In the genomic region with DNA sequence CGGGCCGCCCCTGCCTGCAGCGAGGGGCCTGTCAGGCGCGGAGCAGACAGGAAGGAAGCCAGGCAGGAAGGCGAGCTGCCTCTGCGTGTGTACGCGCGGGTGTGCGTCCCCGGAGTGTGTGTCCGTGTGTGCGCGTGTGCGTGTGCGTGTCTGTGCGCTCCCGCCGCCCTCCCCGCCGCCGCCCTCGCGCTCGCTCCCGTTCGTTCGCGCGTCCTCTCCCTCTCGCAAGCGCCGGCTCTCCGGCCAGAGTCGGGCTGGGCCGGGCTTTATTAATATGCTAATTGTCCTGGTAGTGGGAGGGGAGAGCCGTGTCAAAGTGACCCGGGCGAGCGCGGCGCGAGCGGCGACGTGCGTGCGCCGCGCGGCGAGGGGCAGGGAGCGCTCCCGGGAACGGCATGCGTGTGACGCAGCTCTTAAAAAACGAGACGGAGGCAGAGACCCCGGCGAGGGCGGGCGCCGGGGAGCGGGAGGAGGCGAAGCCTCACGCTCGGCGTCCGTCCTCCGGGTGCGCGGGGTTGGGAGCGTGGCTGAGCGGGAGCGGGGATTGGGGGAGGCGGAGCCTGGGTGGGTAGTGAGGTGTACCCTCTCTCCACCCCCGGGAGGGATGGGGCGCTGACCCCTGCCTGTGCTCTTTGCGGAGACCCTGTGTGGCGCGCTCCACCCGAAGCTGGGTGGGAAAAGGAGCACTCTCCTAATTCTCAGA, we compare ENCODE assay signal across 8 mouse cellular contexts. TPM values are rescaled to one million over a fixed set of nuclear protein-coding genes. Genes with fewer than 3 reads are reported as not detected.
DNase-seq lines count a peak whose midpoint lies in the region; ATAC-seq and TF ChIP-seq lines count a peak whose summit lies in the region.

Ldb1 (minus strand) TSS at position 222 of the 703 bp plus-strand sequence.

- H3K27ac ChIP-seq in brown adipose tissue, adult 24 weeks (replicated peaks; ENCODE audit: low read depth, low read length): peak within 1 kb of the TSS; percentile 95
- H3K27ac ChIP-seq in forebrain, embryonic 13.5 days: peak within 1 kb of the TSS; percentile 99
- peak within 1 kb of the TSS; percentile 99 for H3K27ac ChIP-seq in heart, postnatal 0 days (ENCODE audit: low read depth)
- H3K27ac ChIP-seq in liver, embryonic 15.5 days (replicated peaks): peak within 1 kb of the TSS; percentile 93
- H3K27ac ChIP-seq in neural tube, embryonic 12.5 days: peak within 1 kb of the TSS; percentile 97
- H3K27ac ChIP-seq in stomach, postnatal 0 days (replicated peaks): peak within 1 kb of the TSS; percentile 99

- TF ChIP-seq CTCF in heart, postnatal 0 days (IDR thresholded peaks at IDR 0.05; ENCODE audit: low read depth): no peak
- TF ChIP-seq CTCF in stomach, postnatal 0 days (IDR thresholded peaks at IDR 0.05; ENCODE audit: low read depth): no peak

- H3K4me1 ChIP-seq in brown adipose tissue, adult 24 weeks (ENCODE audit: control insufficient read depth, insufficient read depth, insufficient read length, low read length): peaks cover 23% of the 10 kb centered on the region
- H3K4me1 ChIP-seq in forebrain, embryonic 13.5 days: peaks cover 56% of the 10 kb centered on the region
- H3K4me1 ChIP-seq in heart, postnatal 0 days (ENCODE audit: control insufficient read depth, insufficient read depth): peaks cover 45% of the 10 kb centered on the region
- H3K4me1 ChIP-seq in liver, embryonic 15.5 days (replicated peaks): peaks cover 67% of the 10 kb centered on the region
- peaks cover 49% of the 10 kb centered on the region for H3K4me1 ChIP-seq in neural tube, embryonic 12.5 days
- H3K4me1 ChIP-seq in stomach, postnatal 0 days (replicated peaks; ENCODE audit: control insufficient read depth, insufficient read depth): peaks cover 21% of the 10 kb centered on the region

- H3K9me3 ChIP-seq in forebrain, embryonic 13.5 days (replicated peaks): no peaks in the 10 kb centered on the region
- no peaks in the 10 kb centered on the region for H3K9me3 ChIP-seq in heart, postnatal 0 days (replicated peaks; ENCODE audit: control insufficient read depth, low read length)
- H3K9me3 ChIP-seq in liver, embryonic 15.5 days (replicated peaks): no peaks in the 10 kb centered on the region
- H3K9me3 ChIP-seq in neural tube, embryonic 12.5 days: no peaks in the 10 kb centered on the region
- H3K9me3 ChIP-seq in stomach, postnatal 0 days (ENCODE audit: control insufficient read depth, low read length): no peaks in the 10 kb centered on the region

- ATAC-seq in forebrain, embryonic 13.5 days: peak; percentile 59
- peak; percentile 81 for ATAC-seq in heart, postnatal 0 days (ENCODE audit: insufficient read depth, low read depth)
- peak; percentile 70 for ATAC-seq in liver, embryonic 15.5 days (ENCODE audit: insufficient read depth)
- ATAC-seq in neural tube, embryonic 12.5 days (ENCODE audit: low FRiP score, low read depth): peak; percentile 51
- peak; percentile 82 for ATAC-seq in stomach, postnatal 0 days (ENCODE audit: low FRiP score, low TSS enrichment)

- H3K4me3 ChIP-seq in brown adipose tissue, adult 24 weeks (ENCODE audit: insufficient read depth, low read depth, low read length): peak within 1 kb of the TSS; percentile 95
- peak within 1 kb of the TSS; percentile 95 for H3K4me3 ChIP-seq in forebrain, embryonic 13.5 days
- peak within 1 kb of the TSS; percentile 98 for H3K4me3 ChIP-seq in heart, postnatal 0 days (ENCODE audit: low read depth, low read length)
- H3K4me3 ChIP-seq in liver, embryonic 15.5 days (replicated peaks): peak within 1 kb of the TSS; percentile 89
- H3K4me3 ChIP-seq in neural tube, embryonic 12.5 days: peak within 1 kb of the TSS; percentile 94
- H3K4me3 ChIP-seq in stomach, postnatal 0 days (ENCODE audit: low read depth, low read length): peak within 1 kb of the TSS; percentile 90

- H3K9ac ChIP-seq in forebrain, embryonic 13.5 days: peak within 1 kb of the TSS; percentile 99
- H3K9ac ChIP-seq in heart, postnatal 0 days (replicated peaks; ENCODE audit: low read depth, low read length): peak within 1 kb of the TSS; percentile 98
- peak within 1 kb of the TSS; percentile 86 for H3K9ac ChIP-seq in liver, embryonic 15.5 days
- peak within 1 kb of the TSS; percentile 97 for H3K9ac ChIP-seq in neural tube, embryonic 12.5 days
- peak within 1 kb of the TSS; percentile 98 for H3K9ac ChIP-seq in stomach, postnatal 0 days (ENCODE audit: low read length)

- peak; percentile 85 for DNase-seq in CD4-positive helper T cell, adult 2 months (ENCODE audit: low read depth, low spot score)
- DNase-seq in heart, postnatal 0 days (ENCODE audit: low spot score): peak; percentile 90
- peak; percentile 85 to 91 for DNase-seq in kidney, postnatal 4 days
- peak; percentile 91 for DNase-seq in stomach, postnatal 0 days (ENCODE audit: low spot score)

- H3K4me2 ChIP-seq in forebrain, embryonic 13.5 days: peak within 1 kb of the TSS; percentile 100
- peak within 1 kb of the TSS; percentile 96 for H3K4me2 ChIP-seq in heart, postnatal 0 days (ENCODE audit: low read depth, low read length)
- H3K4me2 ChIP-seq in liver, embryonic 15.5 days: peak within 1 kb of the TSS; percentile 99
- H3K4me2 ChIP-seq in neural tube, embryonic 12.5 days (replicated peaks): peak within 1 kb of the TSS; percentile 92
- peak within 1 kb of the TSS; percentile 66 for H3K4me2 ChIP-seq in stomach, postnatal 0 days (replicated peaks; ENCODE audit: low read depth)

- no peaks in the 10 kb centered on the region for H3K36me3 ChIP-seq in forebrain, embryonic 13.5 days (ENCODE audit: poor library complexity, severe bottlenecking)
- H3K36me3 ChIP-seq in heart, postnatal 0 days (replicated peaks; ENCODE audit: control insufficient read depth, insufficient read depth, low read length): no peaks in the 10 kb centered on the region
- H3K36me3 ChIP-seq in liver, embryonic 15.5 days (replicated peaks): no peaks in the 10 kb centered on the region
- H3K36me3 ChIP-seq in neural tube, embryonic 12.5 days: no peaks in the 10 kb centered on the region
- H3K36me3 ChIP-seq in stomach, postnatal 0 days (ENCODE audit: control insufficient read depth, insufficient read depth, low read length): no peaks in the 10 kb centered on the region

- 0 out of 2 replicates have a peak, but pooled peaks have one; percentile 14 for TF ChIP-seq EP300 in heart, postnatal 0 days (IDR thresholded peaks at IDR 0.05; ENCODE audit: low read depth)
- TF ChIP-seq EP300 in stomach, postnatal 0 days (optimal IDR thresholded peaks at IDR 0.05): peak; percentile 52

- WGBS in forebrain, embryonic 13.5 days: under 1% methylated on average over 63 of the region's 84 CpGs
- under 1% methylated on average over 72 of the region's 84 CpGs for WGBS in heart, postnatal 0 days
- WGBS in liver, embryonic 15.5 days (ENCODE audit: insufficient replicate concordance): under 1% methylated on average over 78 of the region's 84 CpGs
- under 1% methylated on average over 83 of the region's 84 CpGs for WGBS in neural tube, embryonic 12.5 days
- 1% methylated on average over 70 of the region's 84 CpGs for WGBS in stomach, postnatal 0 days

- no peaks in the 10 kb centered on the region for H3K27me3 ChIP-seq in forebrain, embryonic 13.5 days
- H3K27me3 ChIP-seq in heart, postnatal 0 days (ENCODE audit: control insufficient read depth, insufficient read depth, low read length): no peaks in the 10 kb centered on the region
- peaks cover 31% of the 10 kb centered on the region for H3K27me3 ChIP-seq in liver, embryonic 15.5 days
- no peaks in the 10 kb centered on the region for H3K27me3 ChIP-seq in neural tube, embryonic 12.5 days (replicated peaks)
- no peaks in the 10 kb centered on the region for H3K27me3 ChIP-seq in stomach, postnatal 0 days (ENCODE audit: control insufficient read depth, insufficient read depth, low read length)

RNA-seq across cellular contexts. Expression of gene Ldb1, which starts in this region (rescaled TPM):
- polyA plus RNA-seq in brown adipose tissue, adult 24 weeks (2012; ENCODE audit: insufficient read depth, insufficient read length, missing spikeins): 23.9 and 26.5 TPM in 2 replicates
- polyA plus RNA-seq in forebrain, embryonic 13.5 days (2015; fragmentation: Nextera tagmentation; extraction: Ambion mirVana): 118 and 119 TPM in 2 replicates
- total RNA-seq in heart, postnatal 0 days (2014; rRNA removed; ENCODE audit: low replicate concordance): 72.3 and 79.3 TPM in 2 replicates
- 52.1 and 59.3 TPM in 2 replicates for polyA plus RNA-seq in heart, postnatal 0 days (2015; fragmentation: Nextera tagmentation; extraction: Ambion mirVana)
- polyA plus RNA-seq in liver, embryonic 15.5 days (2015; fragmentation: Nextera tagmentation; extraction: Ambion mirVana): 27.0 and 31.2 TPM in 2 replicates
- 139 and 144 TPM in 2 replicates for polyA plus RNA-seq in neural tube, embryonic 12.5 days (2016; fragmentation: Nextera tagmentation; extraction: Ambion mirVana)
- 50.1 and 54.9 TPM in 2 replicates for polyA plus RNA-seq in stomach, postnatal 0 days (2015; fragmentation: Nextera tagmentation; extraction: Ambion mirVana)

Comparison
In these comparisons a context has a peak if more than half of its experiments do, and no peak if none do; other contexts are left out.
1. Peak in every context shown above with its lines: DNase-seq, ATAC-seq, H3K4me3 ChIP-seq and H3K27ac ChIP-seq.